Mouse (Mus musculus): ENCODE results near the gene Ttc28.
"Not testable (repeated sequence)": the region's sequence is repeated elsewhere in the genome, so short reads cannot be mapped to it uniquely, and the experiment has no call there.

Gene Ttc28

DNA sequence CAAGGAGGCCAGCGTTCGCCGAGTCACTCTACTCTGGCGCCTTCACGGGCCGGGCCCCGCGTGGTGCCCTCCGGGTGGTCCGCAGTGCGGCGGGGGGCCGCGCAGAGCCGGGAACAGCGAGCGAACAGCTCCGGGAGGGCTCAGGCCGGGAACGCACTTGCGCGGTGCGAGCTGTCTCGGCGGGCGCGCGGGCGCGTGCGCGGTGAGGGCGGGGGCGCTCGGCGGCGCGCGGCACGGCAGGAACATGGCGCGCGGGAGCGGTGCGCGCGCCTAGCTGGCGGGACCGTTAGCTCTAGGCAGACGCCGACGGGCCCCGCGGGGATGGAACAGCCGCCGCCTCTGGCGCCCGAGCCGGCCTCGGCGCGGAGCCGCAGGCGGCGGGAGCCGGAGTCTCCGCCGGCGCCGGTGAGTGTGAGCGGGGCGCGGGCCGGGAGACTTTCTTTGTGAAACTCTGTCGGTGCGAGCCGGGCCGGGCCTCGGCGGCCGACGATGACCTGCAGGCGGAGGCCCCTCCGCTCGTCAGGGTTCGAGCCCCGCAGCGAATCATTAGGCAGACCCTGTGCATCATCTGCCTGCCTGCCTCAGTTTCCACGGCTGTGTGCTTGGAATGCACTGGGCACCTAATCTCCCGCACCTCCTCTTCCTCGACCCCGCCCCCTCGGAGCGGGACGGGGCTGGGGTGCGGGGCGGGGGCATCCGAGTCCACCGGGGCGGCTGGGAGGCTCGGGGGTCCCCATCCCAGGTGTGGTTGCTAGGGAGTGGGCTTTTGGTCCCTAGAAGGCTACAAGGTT, at the start of gene Ttc28:
TSS of gene Ttc28 (plus strand) at position 220 of the 791 bp plus-strand sequence.
- DNase-seq (ENCODE audit: extremely low spot score), result peak; percentile 93

DNA sequence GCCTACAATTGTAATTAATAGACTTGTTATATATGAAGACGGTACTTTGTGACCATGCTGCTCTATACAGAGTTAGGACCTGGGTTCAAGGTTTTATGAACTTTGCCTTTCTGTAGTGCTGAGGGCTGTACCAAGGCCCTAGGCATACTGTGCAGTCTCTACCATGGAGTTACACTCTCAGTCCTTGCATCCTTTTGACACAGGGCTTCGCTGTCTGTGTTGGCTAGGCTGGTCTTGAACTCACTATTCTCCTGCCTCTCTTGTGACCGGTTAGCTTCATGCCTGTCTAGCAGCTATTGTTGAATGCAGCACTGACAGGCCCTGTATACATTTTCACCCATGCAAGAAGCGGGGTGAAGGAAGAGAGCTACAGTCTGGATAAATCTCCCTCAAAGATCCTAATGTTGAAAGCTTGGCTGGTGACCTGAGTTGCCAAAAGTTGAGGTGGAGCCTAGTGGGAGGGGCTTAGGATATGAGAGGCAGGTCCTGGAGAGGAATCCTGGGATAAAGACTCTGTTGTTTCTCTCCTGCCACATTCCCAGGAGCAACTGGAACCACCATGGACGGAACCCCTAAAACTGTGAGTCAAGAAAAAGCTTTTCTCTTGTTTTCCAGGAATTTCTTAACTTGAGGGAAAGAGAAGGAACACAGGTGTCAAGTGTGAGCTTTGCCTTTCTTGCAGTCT, 48.4 kb upstream of the Ttc28 start:
- no peak for DNase-seq (ENCODE audit: extremely low spot score)

DNA sequence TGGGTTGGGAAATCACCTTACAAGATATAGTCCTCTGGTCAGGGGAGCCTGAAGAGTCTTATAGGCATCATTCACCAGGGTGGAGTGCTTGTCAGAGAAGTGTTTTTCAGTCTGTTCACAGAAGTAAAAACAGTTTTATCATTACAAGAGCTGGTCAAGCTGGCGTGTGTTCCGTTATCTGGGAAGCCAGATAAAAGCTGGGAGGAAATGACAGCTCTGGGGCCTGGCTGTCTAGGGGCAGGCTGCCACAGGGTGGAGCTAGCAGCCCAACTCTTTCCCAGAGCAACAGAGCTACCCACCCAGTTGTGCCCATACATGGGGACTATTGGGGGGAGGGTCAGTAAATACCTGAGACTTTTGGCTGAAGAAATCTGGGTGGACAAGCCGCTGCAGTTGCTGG, 43.6 kb upstream of the Ttc28 start:
- DNase-seq (ENCODE audit: extremely low spot score), result peak; percentile 51

DNA sequence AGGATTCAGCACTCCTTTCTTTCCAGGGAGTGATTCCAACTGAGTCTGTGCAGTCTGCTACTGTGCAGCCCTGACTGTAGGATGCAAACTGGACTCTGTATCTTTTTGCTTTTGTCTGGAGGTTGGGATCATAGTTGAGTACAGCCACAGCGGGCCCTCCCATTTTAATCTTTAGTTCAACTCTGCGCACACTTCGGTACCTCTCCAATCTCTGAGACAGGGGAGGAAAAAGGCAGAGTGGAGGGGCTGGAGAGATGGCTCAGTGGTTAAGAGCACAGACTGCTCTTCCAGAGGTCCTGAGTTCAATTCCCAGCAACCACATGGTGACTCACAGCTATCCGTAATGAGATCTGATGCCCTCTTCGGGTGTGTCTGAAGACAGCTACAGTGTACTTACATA, 41.6 kb upstream of the Ttc28 start:
- DNase-seq (ENCODE audit: extremely low spot score), result not testable (repeated sequence)

DNA sequence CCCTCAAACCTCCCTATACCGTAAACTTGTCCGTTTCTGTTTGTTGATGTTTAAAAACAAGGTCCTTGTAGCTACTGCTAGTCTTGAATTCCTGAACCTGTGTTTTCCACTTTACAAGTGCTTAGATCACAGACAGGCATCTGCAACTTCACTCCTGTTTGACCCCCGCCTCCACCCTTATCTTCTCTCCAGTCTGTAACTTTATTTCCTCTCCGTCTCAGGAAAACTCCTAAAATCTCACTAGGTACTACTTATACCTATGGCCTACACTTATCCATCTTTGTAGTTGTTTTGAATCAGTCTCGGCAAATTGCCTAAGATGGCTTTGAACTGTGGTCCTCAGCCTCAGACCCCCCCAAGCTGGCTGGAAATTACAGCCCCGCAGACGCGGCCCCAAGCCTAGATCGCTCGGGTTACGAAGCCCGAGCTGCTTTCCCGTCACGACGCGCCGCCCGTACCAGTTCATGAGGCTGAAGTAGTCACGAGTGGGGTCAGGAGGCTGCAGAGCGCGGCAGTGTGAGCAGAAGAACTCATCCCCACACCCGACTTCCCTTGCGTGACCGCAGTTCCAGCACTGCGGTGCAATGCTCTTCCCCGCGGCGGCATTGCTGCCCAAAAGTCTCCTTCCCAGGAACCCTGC, 40.4 kb upstream of the Ttc28 start:
- no peak for DNase-seq (ENCODE audit: extremely low spot score)

DNA sequence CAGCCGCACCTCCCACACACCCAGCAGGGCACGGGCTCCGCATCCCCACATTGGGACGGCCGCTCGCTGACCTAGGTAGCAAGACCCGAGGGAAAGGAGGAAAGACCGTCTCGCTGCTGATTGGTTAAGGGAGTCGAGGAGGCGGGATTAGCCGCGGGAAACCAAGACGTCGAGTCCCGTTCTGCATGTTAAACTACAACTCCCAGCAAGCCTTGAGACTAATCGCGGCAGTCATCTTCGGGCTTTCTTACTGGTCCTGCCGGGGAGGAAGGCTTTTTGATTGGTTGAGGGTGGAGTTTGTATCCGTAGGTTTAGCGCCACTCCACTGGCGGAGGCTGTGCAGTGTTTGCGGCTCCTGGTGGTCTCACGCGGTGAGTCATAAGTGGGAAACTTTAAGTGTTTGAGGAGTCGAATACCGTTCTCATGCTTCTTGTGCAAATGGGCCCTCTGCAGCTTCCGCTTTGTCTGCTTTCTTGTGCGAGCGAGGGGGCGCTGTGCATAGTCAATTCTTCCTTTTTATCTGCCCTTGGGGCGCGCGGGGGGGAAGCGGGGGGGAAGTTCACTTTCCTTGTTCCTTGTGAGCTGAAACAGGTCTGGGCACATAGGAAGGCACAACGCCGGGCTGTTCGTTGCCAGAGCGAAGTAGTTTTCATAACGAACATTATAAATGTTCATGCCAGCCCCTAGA, 39.8 kb upstream of the Ttc28 start, which contains the start of the genes Hscb and Chek2:
TSS of gene Hscb (minus strand) at position 100 of the 688 bp plus-strand sequence.
TSS of gene Chek2 (plus strand) at position 302 of the 688 bp plus-strand sequence.
- DNase-seq (ENCODE audit: extremely low spot score), result peak; percentile 98

DNA sequence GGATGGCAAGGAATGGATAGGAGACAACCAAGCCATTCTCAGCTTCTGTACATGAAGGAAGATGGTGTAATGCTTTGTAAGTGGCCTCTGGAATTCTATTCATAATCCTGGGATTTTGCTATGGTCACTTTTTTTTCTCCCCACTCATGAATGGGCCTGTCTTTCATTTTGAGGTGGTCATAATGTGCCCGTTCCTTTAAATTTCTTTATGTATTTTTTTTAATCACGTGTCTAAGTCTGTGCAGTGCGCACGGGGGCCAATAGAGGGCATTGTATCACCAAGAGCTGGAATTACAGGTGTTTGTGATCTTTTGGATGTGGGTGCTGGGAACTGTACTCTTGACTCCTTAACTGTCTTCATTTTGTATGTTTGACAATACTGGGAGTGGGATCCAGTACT, 39.1 kb upstream of the Ttc28 start:
- DNase-seq (ENCODE audit: extremely low spot score), result peak; percentile 48

DNA sequence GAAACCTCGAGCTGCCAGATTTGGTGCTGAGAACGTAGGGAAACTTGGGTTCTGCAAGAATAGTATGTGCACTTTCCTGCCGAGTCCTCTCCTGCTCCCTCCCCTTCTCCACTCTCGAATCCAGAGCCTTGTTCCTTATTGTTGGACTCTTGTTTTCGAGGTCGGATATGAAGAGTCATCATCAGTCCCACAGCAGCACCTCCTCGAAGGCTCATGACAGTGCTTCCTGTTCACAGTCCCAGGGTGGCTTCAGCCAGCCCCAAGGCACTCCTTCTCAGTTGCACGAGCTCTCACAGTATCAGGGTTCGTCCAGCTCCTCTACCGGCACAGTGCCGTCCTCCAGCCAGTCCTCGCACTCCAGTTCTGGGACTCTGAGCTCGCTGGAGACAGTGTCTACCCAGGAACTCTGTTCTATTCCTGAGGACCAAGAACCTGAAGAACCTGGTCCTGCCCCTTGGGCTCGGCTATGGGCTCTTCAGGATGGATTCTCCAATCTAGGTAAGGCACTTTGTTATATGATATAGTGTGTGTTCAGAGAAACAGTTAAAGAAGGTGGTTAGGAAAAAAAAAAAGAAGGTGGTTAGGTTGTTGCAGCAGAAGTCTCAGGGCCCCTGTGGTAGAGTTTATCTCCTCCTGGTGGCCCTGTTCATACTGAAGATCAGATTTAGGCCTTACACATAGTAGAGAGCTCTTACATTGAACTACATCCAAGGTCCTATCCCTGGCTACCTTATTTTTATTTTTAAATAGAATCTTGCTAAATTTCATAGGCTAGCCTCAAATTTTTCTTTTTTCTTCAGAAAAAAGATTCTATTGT, 38.3 kb upstream of the Ttc28 start:
- DNase-seq (ENCODE audit: extremely low spot score), result no peak

DNA sequence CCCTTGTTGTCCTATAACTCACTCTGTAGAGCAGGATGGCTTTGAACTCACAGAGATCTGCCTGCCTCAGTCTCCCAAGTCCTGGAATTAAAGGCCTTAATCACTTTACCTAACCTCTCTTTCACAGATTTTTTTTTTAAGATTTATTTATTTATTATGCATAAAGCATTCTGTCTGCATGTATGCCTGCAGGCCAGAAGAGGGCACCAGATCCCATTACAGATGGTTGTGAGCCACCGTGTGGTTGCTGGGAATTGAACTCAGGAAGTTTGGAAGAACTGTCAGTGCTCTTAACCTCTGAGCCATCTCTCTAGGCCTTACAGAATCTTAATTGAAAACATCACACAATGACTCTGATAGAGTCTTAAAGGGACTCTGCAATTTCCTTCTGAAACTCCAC, 26.6 kb upstream of the Ttc28 start:
- no peak for DNase-seq (ENCODE audit: extremely low spot score)

DNA sequence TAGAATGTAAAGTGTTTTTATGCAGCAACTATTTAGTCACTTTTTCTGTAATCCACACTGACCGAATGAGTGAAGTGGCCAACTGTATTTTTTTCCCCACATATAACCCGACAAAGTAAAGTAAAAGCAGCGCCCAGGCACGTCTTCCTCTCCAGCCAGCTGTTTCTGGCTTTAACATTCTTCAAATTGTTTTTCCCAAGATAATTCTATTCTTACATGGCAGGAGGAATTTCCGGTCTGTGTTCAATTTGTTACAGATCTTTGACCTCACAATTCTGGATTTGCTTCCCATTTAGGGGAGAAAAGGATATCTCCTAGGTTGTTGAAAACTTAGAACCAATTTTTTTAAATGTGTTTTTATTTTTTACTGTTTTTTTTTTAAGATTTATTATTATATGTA, 22.5 kb upstream of the Ttc28 start:
- no peak for DNase-seq (ENCODE audit: extremely low spot score)

DNA sequence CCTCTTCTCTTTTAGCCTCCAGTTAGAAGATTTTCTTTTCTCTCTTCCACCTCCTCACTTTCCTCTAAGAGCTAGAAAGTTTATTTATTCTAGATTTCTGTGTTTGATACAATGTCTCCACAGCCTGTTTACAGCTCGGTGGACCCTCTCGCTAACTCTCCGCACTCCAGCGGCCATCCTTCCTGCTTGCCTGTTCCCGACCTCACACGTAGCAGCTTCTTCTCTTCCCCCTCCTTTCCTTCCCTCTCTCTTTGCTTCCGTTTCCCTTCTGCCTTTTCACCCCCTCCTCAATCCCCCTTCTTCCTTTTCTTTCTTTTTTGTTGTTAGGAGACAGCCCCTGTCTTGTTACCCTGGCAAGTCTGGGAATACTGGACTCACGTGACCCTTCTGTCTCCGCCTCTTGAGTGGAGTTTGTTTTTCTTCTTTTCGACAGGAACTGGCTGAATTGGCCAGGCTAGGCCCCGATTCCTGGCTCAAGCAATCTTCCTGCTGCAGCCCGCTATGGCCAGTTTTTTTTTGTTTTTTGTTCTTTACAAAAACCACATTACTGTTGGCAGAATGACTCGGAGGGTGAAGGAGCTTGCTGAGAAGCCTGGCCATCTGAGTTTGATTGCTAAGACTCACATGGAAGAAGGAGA, 20.5 kb upstream of the Ttc28 start:
- DNase-seq (ENCODE audit: extremely low spot score), result no peak

DNA sequence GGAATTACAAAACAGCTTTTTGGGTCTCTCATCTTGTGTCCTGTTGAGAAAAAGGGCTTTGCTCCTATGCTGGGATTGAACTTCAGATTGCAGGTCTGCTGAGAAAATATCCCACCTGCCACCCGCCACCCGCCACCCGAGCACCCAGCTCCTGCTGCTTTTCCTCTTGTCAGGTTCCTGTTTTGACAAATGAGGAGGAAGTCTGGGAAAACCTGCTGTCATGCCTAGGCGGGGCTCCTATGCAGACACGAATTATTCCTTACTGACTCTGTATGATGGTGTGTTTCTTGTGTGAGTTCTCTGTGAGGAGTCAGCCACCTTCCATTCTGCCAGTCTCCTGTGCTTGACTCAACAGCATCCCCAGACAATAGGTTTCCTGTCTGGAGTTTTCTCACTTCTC, 19.2 kb upstream of the Ttc28 start:
- no peak for DNase-seq (ENCODE audit: extremely low spot score)

DNA sequence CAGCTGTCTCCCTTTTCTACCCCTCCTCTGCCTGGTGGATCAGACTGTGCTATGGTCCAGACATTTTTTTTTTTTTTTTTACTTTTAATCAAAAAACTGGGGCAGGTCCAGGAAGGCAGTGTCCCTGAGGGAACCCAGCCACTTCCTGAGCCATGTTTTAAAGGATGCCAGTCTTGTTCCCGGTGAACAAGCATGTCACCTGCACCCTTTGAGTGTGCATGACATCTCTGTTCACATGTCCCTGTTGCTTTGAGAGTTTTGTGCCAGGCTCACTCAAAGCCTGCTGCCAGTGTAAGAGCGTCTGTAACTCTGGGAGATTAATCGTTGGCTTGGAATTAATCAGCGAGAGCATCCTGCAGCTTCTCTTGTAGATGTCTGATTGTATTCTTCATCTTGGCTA, 11.1 kb upstream of the Ttc28 start:
- DNase-seq (ENCODE audit: extremely low spot score), result no peak

DNA sequence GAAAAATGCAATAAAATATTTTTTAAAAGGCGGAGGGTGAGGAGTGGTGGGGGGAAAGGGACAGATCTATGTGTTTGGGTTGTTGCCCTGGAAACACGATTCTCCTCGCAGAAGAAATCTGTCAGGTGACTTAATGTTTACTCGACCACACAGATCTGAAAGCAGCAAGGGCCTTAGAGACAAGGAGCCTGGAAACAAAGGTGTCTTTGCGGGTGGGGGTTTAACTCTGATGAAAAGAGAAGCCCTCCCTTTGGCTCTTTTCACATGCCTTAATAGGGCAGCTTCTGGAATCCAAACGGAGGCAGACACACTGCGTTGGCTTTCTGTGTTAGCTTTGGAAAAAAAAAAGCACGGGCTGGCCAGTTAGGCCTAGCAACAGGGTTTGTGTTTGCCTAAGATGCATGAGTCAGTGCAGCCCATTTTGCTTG, 10.3 kb upstream of the Ttc28 start:
- no peak for DNase-seq (ENCODE audit: extremely low spot score)

DNA sequence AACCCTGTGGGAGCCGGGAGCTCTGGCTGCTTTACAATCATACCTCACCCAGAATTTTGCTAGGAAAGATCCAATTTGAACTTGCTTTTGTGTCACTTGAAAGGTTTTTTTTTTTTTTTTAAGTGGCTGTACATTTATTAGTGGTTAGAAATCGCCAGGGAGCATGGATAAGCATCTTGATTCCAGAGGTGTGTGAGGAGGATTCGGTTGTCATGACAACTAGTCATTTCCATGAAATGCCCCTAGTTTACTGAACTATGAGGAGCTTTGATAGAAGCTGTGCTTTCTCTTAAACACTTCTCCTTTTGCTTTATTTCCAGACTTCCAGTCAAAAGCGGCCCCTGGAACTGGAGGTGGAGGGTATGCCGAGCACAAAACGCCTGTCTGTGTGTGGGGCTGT, 6.4 kb upstream of the Ttc28 start:
- no peak for DNase-seq (ENCODE audit: extremely low spot score)

DNA sequence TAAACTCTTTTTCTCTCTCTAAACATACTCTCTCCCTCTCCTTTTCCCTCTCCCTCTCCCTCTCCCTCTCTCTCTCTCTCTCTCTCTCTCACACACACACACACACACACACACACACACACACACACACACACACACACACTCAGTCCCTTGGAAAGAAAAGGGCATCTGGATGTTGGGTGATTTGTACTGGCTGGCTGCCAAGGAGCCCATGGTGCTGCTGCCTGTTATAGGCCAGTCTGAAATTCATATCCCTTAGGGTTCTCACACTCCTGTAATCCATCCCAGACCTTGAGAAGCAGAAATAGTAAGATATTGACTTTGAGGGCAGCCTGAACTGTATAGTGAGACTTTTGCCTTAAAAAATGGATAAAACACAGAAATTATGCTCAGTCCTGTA, 4.9 kb upstream of the Ttc28 start:
- DNase-seq (ENCODE audit: extremely low spot score), result no peak

DNA sequence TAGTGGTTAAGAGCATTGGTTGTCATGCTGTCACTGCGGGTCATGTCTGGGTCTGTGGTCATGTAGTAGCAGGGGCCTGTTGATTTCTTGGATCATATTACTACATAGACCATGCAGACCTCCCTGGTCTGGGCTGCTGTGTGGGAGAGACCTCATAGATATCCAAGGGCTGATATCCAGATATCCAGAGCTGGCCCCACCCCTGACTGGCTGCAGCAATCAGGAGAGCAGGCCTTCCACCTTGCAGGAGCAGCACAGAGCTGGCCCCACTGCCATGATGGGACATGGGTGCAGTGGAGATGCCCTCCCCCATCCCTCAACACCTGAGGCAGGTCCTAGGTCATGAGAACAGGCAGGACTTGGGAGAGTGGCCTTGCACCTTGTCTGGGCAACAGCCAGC, 4.3 kb upstream of the Ttc28 start:
- DNase-seq (ENCODE audit: extremely low spot score), result no peak

DNA sequence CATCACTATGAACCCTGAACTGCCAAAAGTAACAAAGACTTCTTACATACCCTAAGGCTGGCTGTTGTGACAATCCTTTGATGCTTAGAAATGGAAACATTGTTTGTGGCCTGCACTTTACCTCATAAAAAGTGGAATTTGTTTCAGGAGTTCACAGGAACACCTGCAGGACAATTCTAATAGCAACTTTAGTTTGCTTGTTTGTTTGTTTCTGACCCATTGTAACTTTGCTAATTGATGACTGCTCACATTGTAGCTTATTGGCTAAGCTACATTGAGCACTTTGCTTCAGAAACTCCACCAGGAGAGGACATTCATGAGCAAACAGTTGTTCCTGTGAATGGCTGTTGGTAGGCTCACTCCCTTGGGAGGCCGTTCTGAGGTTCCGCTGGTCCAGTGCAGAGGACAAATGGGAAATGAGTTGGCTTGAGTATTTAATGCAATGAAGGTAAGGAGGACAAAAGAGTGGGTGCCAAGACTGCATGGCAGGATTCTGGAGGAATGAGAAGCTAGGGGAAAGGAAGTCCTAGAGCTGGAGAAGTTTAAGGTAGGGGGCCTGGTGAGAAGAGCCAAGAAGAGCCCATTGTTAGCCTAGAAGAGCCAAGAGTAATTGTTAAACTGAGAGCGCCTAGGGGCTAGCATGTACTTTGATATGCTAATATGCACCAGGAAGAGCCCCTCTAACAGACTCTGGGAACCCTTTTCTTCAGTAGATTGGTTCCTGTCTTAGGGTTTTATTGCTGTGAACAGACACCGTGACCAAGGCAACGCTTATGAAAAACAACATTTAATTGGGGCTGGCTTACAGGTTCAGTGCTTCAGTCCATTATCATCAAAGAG, 1.7 kb upstream of the Ttc28 start:
- DNase-seq (ENCODE audit: extremely low spot score), result no peak

DNA sequence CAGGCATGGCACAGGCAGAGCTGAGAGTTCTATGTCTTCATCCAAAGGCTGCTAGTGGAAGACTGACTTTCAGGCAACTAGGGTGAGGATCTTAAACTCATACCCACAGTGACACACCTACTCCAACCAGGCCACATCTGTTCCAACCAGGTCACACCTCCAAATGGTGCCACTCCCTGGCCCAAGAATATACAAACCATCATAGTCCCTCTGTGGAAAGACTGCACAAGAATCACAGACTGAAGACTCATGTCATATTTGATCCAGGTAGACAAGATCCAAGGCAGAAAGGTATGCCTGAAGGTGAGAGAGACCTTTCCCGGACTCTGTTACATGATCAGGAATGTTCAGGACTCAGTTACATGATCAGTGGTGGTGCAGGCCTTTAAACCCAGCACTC, 1.1 kb upstream of the Ttc28 start:
- not testable (repeated sequence) for DNase-seq (ENCODE audit: extremely low spot score)

DNA sequence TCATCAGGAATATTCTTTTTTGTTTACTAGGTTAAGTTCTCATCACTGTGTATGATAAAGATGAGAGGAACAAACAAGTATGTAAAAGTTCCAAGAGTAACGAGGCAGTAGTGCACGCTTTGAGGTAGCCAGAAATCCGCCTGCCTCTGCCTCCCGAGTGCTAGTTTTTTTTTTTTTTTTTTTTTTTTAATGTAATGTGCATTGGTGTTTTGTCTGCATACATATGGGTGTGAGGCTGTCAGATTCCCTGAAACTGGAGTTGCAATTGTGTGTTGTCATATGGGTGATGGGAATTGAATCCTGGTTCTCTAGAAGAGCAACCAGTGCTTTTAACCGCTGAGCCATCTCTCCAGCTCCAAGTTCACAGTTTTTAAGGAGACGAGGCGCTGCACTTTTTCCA, 561 bp upstream of the Ttc28 start:
- DNase-seq (ENCODE audit: extremely low spot score), result no peak

All from embryo, embryonic 9.5 days (tissue).